ENCODE assay signal across 11 mouse cellular contexts in the genomic region with DNA sequence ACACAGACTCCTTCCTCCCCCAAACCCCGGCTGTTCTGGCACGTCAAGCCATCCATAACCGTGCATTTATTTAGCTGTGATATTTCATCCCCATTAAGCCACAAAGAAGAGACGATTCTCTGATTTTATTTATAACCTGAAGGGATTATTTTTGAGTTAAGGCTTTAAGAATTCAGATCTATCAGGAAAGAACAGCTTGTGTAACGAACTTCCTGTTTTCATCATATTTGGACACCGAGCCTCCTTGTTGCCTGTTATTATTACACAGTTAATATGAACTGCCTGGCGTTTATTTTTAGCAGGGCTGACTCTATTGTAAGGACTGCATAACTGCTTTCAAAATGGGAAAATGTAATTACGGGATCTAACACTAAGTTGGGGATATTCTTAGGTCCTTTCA.
A peak's percentile ranks its signal among the peaks of the same experiment; 100 is the strongest.
DNase-seq lines count a peak whose midpoint lies in the region; ATAC-seq and TF ChIP-seq lines count a peak whose summit lies in the region.
"Had no signal": no experiment of that assay in that cellular context is flagged by ENCODE, and none has a peak within 500 bp of the region (broad histone marks: within the 10 kb centered on the region; RNA-seq: fewer than 3 reads in every experiment).

No protein-coding gene starts in this region.

- WGBS in kidney, embryonic 15.5 days = 35% methylated on average over 8 of the region's 8 CpGs
- 56% methylated on average over 8 of the region's 8 CpGs for WGBS in midbrain, embryonic 16.5 days
- 78% methylated on average over 8 of the region's 8 CpGs for WGBS in midbrain, embryonic 11.5 days

- no peak overlapping the region for H3K9ac ChIP-seq in kidney, embryonic 15.5 days
- H3K9ac ChIP-seq in midbrain, embryonic 16.5 days (ENCODE audit: low read depth, low read length) = no peak overlapping the region
- H3K9ac ChIP-seq in midbrain, embryonic 11.5 days (ENCODE audit: low read length) = no peak overlapping the region
- H3K9ac ChIP-seq: embryonic facial prominence, embryonic 15.5 days; liver, embryonic 13.5 days had no signal

- ATAC-seq in kidney, embryonic 15.5 days (replicated peaks; ENCODE audit: low FRiP score) = no peak
- no peak for ATAC-seq in midbrain, embryonic 16.5 days
- no peak for ATAC-seq in midbrain, embryonic 11.5 days (ENCODE audit: low FRiP score)
- peak; percentile 80 for ATAC-seq in megakaryocyte progenitor cell, adult 5-6 weeks (replicated peaks; ENCODE audit: poor library complexity)
- no peak for ATAC-seq in erythroblast, adult 5-6 weeks (replicated peaks; ENCODE audit: low FRiP score, poor library complexity, severe bottlenecking)

- no peaks in the 10 kb centered on the region for H3K9me3 ChIP-seq in kidney, embryonic 15.5 days (replicated peaks)
- H3K9me3 ChIP-seq in midbrain, embryonic 16.5 days (replicated peaks; ENCODE audit: control insufficient read depth, low read length, poor library complexity, severe bottlenecking) = no peaks in the 10 kb centered on the region
- no peaks in the 10 kb centered on the region for H3K9me3 ChIP-seq in midbrain, embryonic 11.5 days (ENCODE audit: control insufficient read depth, low read length)
- H3K9me3 ChIP-seq: embryonic facial prominence, embryonic 15.5 days; liver, embryonic 13.5 days had no signal

- H3K36me3 ChIP-seq in kidney, embryonic 15.5 days = no peaks in the 10 kb centered on the region
- H3K36me3 ChIP-seq in midbrain, embryonic 16.5 days (ENCODE audit: control insufficient read depth, insufficient read depth, low read length) = no peaks in the 10 kb centered on the region
- H3K36me3 ChIP-seq in midbrain, embryonic 11.5 days (ENCODE audit: control insufficient read depth, insufficient read depth, low read length) = no peaks in the 10 kb centered on the region
- H3K36me3 ChIP-seq: embryonic facial prominence, embryonic 15.5 days; liver, embryonic 13.5 days had no signal

- peaks cover 13% of the 10 kb centered on the region for H3K4me1 ChIP-seq in kidney, embryonic 15.5 days
- H3K4me1 ChIP-seq in midbrain, embryonic 16.5 days (ENCODE audit: control insufficient read depth, insufficient read depth, low read length) = no peaks in the 10 kb centered on the region; the same call in 1 of the 2 replicates
- H3K4me1 ChIP-seq in midbrain, embryonic 11.5 days (ENCODE audit: control insufficient read depth, insufficient read depth, low read length) = no peaks in the 10 kb centered on the region
- H3K4me1 ChIP-seq: liver, embryonic 13.5 days had no signal

- H3K27ac ChIP-seq in gastrocnemius, adult 2 months = peak overlapping the region; percentile 84
- H3K27ac ChIP-seq in kidney, embryonic 15.5 days = no peak overlapping the region
- H3K27ac ChIP-seq in midbrain, embryonic 16.5 days (ENCODE audit: low read length) = no peak overlapping the region
- H3K27ac ChIP-seq in midbrain, embryonic 11.5 days (ENCODE audit: low read depth, low read length) = no peak overlapping the region
- H3K27ac ChIP-seq: embryonic facial prominence, embryonic 15.5 days; liver, embryonic 13.5 days had no signal

- no peak for TF ChIP-seq CTCF in gastrocnemius, adult 2 months (IDR thresholded peaks at IDR 0.05)

- no peaks in the 10 kb centered on the region for H3K27me3 ChIP-seq in kidney, embryonic 15.5 days
- H3K27me3 ChIP-seq in midbrain, embryonic 16.5 days (ENCODE audit: control insufficient read depth, insufficient read depth, low read depth, low read length) = no peaks in the 10 kb centered on the region
- no peaks in the 10 kb centered on the region for H3K27me3 ChIP-seq in midbrain, embryonic 11.5 days (ENCODE audit: control insufficient read depth, insufficient read depth, low read length)
- H3K27me3 ChIP-seq: embryonic facial prominence, embryonic 15.5 days; liver, embryonic 13.5 days had no signal

- intact Hi-C loops in gastrocnemius, adult 2 months (cut with DNase I) = no loop called here
- intact Hi-C loops in gastrocnemius, postnatal 14 days (cut with DNase I; ENCODE audit: low total_unique reads) = no loop called here

- H3K4me2 ChIP-seq in kidney, embryonic 15.5 days = peak overlapping the region; percentile 39
- peak overlapping the region; percentile 21; the same call in 1 of the 2 replicates for H3K4me2 ChIP-seq in midbrain, embryonic 16.5 days (ENCODE audit: low read length)
- no peak overlapping the region for H3K4me2 ChIP-seq in midbrain, embryonic 11.5 days
- H3K4me2 ChIP-seq: liver, embryonic 13.5 days had no signal

- peak overlapping the region; percentile 47 for H3K4me3 ChIP-seq in gastrocnemius, adult 2 months
- no peak overlapping the region for H3K4me3 ChIP-seq in kidney, embryonic 15.5 days (replicated peaks)
- no peak overlapping the region for H3K4me3 ChIP-seq in midbrain, embryonic 16.5 days (ENCODE audit: low read depth, low read length)
- H3K4me3 ChIP-seq in midbrain, embryonic 11.5 days (ENCODE audit: low read depth, low read length) = no peak overlapping the region
- H3K4me3 ChIP-seq: embryonic facial prominence, embryonic 15.5 days; liver, embryonic 13.5 days had no signal

- DNase-seq in gastrocnemius, adult 2 months = no peak
- no peak for DNase-seq in gastrocnemius, postnatal 14 days
- no peak for DNase-seq in kidney, adult 8-10 months
- no peak for DNase-seq in midbrain, embryonic 11.5 days (ENCODE audit: low spot score, missing footprints)
- DNase-seq: cerebellum, postnatal 14 days; liver, embryonic 13.5 days had no signal
